Mouse (Mus musculus) forebrain, embryonic 11.5 days (tissue): Measurements from ENCODE around the gene Nup160. TPM values are rescaled to one million over a fixed set of nuclear protein-coding genes. Genes with fewer than 3 reads are reported as not detected.

Source experiments
- ATAC-seq: fragments of 200-750 bp; cut with Nextera tagmentation; replicated peaks from 2 replicates; pipeline ENCODE4 v1.8.0; 2017; ENCODE audit warnings: moderate TSS enrichment; ENCODE audit not compliant: low FRiP score
- DNase-seq: peaks from one replicate; pipeline ENCODE4 v3.0.0-alpha.2; 2017; ENCODE audit warnings: low spot score
- H3K27ac ChIP-seq: fragments of 300-500 bp; sonication (generic); 2 replicates; pipeline ENCODE4 v1.5.1; 2014; ENCODE audit warnings: low read depth, low read length
- H3K27me3 ChIP-seq: fragments of 300-500 bp; sonication (generic); 2 replicates; pipeline ENCODE4 v1.6.1; 2014; ENCODE audit warnings: mild to moderate bottlenecking, low read length, mixed read lengths; ENCODE audit not compliant: control insufficient read depth, insufficient read depth
- H3K36me3 ChIP-seq: fragments of 300-500 bp; sonication (generic); 2 replicates; pipeline ENCODE4 v1.6.1; 2014; ENCODE audit warnings: mild to moderate bottlenecking, low read length, moderate library complexity, mixed read lengths; ENCODE audit not compliant: control insufficient read depth, insufficient read depth
- H3K4me1 ChIP-seq: fragments of 300-500 bp; sonication (generic); replicated peaks from 2 replicates; pipeline ENCODE4 v1.6.1; 2014; ENCODE audit warnings: low read length, mixed read lengths; ENCODE audit not compliant: control insufficient read depth, insufficient read depth
- H3K4me2 ChIP-seq: fragments of 300-500 bp; sonication (generic); 2 replicates; pipeline ENCODE4 v1.6.1; 2014; ENCODE audit warnings: low read depth, mild to moderate bottlenecking, low read length, moderate library complexity, mixed read lengths; ENCODE audit not compliant: severe bottlenecking
- H3K4me3 ChIP-seq: fragments of 300-500 bp; sonication (generic); 2 replicates; pipeline ENCODE4 v1.5.1; 2014; ENCODE audit warnings: low read depth, low read length
- H3K9ac ChIP-seq: fragments of 300-500 bp; sonication (generic); 2 replicates; pipeline ENCODE4 v1.6.1; 2014; ENCODE audit warnings: low read length
- H3K9me3 ChIP-seq: fragments of 300-500 bp; sonication (generic); 2 replicates; pipeline ENCODE4 v1.6.1; 2016; ENCODE audit warnings: low read length, mixed read lengths; ENCODE audit not compliant: control insufficient read depth
- WGBS: fragments of 180-500 bp; shearing (Covaris S2); extraction: QIAGEN DNeasy Blood & Tissue Kit; methylation state at CpG from one replicate; pipeline ENCODE4 v1.1.7; 2014; 5-methylcytosine and 5-hydroxymethylcytosine counted together
- polyA plus RNA-seq: library from polyadenylated mRNA; unstranded; fragments of >200 nt; fragmentation: Nextera tagmentation; extraction: Ambion mirVana; gene quantifications from 2 replicates; pipeline ENCODE4 v1.2.1, GENCODE M21; 2014

The Nup160 gene
- polyA plus RNA-seq, 1 experiment from 2014 or later, result 64.1 TPM

GRCm38 (mm10) chr2:90765123-90765522 is 88.1 kb downstream of the Nup160 start:
- Histone ChIP-seq H3K4me3 (no peak overlapping the region), H3K27ac (no peak overlapping the region), H3K9ac (no peak overlapping the region), H3K4me2 (no peak overlapping the region), H3K9me3 (no peaks in the 10 kb centered on the region), H3K4me1 (no peaks in the 10 kb centered on the region), H3K36me3 (peaks cover 39% of the 10 kb centered on the region), H3K27me3 (no peaks in the 10 kb centered on the region)
- ATAC-seq, result no peak
- WGBS, result 89% methylated on average over 3 of the region's 3 CpGs
- no peak for DNase-seq

GRCm38 (mm10) chr2:90781323-90781722 is 104.3 kb downstream of the Nup160 start:
- 43% methylated on average over 3 of the region's 3 CpGs for WGBS
- Histone ChIP-seq H3K36me3 (peaks cover 19% of the 10 kb centered on the region), H3K4me3 (no peak overlapping the region), H3K9me3 (no peaks in the 10 kb centered on the region), H3K27me3 (no peaks in the 10 kb centered on the region), H3K27ac (no peak overlapping the region), H3K9ac (no peak overlapping the region), H3K4me2 (no peak overlapping the region), H3K4me1 (peaks cover 8% of the 10 kb centered on the region; the same call in 1 of the 2 replicates)
- ATAC-seq, result no peak
- no peak for DNase-seq

- Histone ChIP-seq H3K9me3 (no peaks in the 10 kb centered on the region), H3K27me3 (no peaks in the 10 kb centered on the region), H3K9ac (no peak overlapping the region), H3K4me2 (no peak overlapping the region), H3K4me3 (no peak overlapping the region), H3K4me1 (peaks cover 8% of the 10 kb centered on the region; the same call in 1 of the 2 replicates), H3K36me3 (peaks cover 19% of the 10 kb centered on the region), H3K27ac (no peak overlapping the region)
- no peak for ATAC-seq
- WGBS, result 42% methylated on average over 2 of the region's 2 CpGs
- no peak for DNase-seq
Measured at GRCm38 (mm10) chr2:90781938-90782337, 104.9 kb downstream of the Nup160 start.

- peak within 1 kb of the TSS; percentile 27 for H3K4me3 ChIP-seq
- H3K4me2 ChIP-seq, result peak within 1 kb of the TSS; percentile 68
- peaks cover 8% of the 10 kb centered on the region; the same call in 1 of the 2 replicates for H3K4me1 ChIP-seq
- peak; percentile 68 for DNase-seq
- no peaks in the 10 kb centered on the region for H3K27me3 ChIP-seq
- H3K27ac ChIP-seq, result no peak within 1 kb of the TSS
- H3K9me3 ChIP-seq, result no peaks in the 10 kb centered on the region
- peak within 1 kb of the TSS; percentile 44 for H3K9ac ChIP-seq
- WGBS, result 3% methylated on average over 11 of the region's 11 CpGs
- ATAC-seq, result peak; percentile 69
- H3K36me3 ChIP-seq, result peaks cover 19% of the 10 kb centered on the region
Measured at GRCm38 (mm10) chr2:90782458-90782857, 105.4 kb downstream of the Nup160 start, which contains the start of gene Agbl2. TSS of gene Agbl2 (plus strand) at chr2:90782727.

- H3K4me1 ChIP-seq, result peaks cover 8% of the 10 kb centered on the region; the same call in 1 of the 2 replicates
Measured at GRCm38 (mm10) chr2:90782901-90783486, 106.0 kb downstream of the Nup160 start.

More at GRCm38 (mm10) chr2:90782901-90783486, 106.0 kb downstream of the Nup160 start:
- H3K27ac ChIP-seq, result no peak overlapping the region
- peak overlapping the region; percentile 68 for H3K4me2 ChIP-seq
- no peaks in the 10 kb centered on the region for H3K9me3 ChIP-seq
- H3K4me3 ChIP-seq, result peak overlapping the region; percentile 27
- DNase-seq, result peak; percentile 62
- peak; percentile 68 for ATAC-seq
- no peaks in the 10 kb centered on the region for H3K27me3 ChIP-seq
- WGBS, result 3% methylated on average over 28 of the region's 29 CpGs
- H3K36me3 ChIP-seq, result peaks cover 13% of the 10 kb centered on the region
- H3K9ac ChIP-seq, result peak overlapping the region; percentile 44

Other genes starting within 250 kb of the Nup160 start
- 2.5 and 2.9 TPM in 2 replicates for gene Ptprj, start 96.6 kb upstream of the Nup160 start, polyA plus RNA-seq
- 137 and 146 TPM in 2 replicates for gene Fnbp4, start 68.2 kb downstream of the Nup160 start, polyA plus RNA-seq
- 0.89 and 0.96 TPM in 2 replicates for gene Agbl2, start 105.5 kb downstream of the Nup160 start, polyA plus RNA-seq
- 247 and 256 TPM in 2 replicates for gene Mtch2, start 169.9 kb downstream of the Nup160 start, polyA plus RNA-seq
- gene C1qtnf4, start 208.6 kb downstream of the Nup160 start, polyA plus RNA-seq, result 11.3 and 15.6 TPM in 2 replicates
- 48.0 and 56.0 TPM in 2 replicates for gene Kbtbd4, start 227.5 kb downstream of the Nup160 start, polyA plus RNA-seq
- 190 and 204 TPM in 2 replicates for gene Ndufs3, start 227.6 kb downstream of the Nup160 start, polyA plus RNA-seq